Mouse (Mus musculus) liver, embryonic 11.5 days (tissue): ENCODE results near the gene Hoxa7. TPM values are rescaled to one million over a fixed set of nuclear protein-coding genes. Genes with fewer than 3 reads are reported as not detected.

ENCODE experiments used
- ATAC-seq: fragments of 200-750 bp; cut with Nextera tagmentation; replicated peaks from 2 replicates; pipeline ENCODE4 v1.8.0; 2017; ENCODE audit warnings: moderate number of reproducible peaks, mild to moderate bottlenecking, moderate TSS enrichment, moderate library complexity; ENCODE audit not compliant: low FRiP score
- DNase-seq: peaks from one replicate; pipeline ENCODE4 v3.0.0-alpha.2; 2017; ENCODE audit warnings: low spot score
- H3K27ac ChIP-seq: fragments of 300-500 bp; sonication (generic); 2 replicates; pipeline ENCODE4 v1.5.1; 2014; ENCODE audit warnings: mild to moderate bottlenecking, low read depth, low read length, control low read depth
- H3K27me3 ChIP-seq: fragments of 300-500 bp; sonication (generic); replicated peaks from 2 replicates; pipeline ENCODE4 v1.6.1; 2014; ENCODE audit warnings: low read length, mixed read lengths; ENCODE audit not compliant: control insufficient read depth, insufficient read depth
- H3K36me3 ChIP-seq: fragments of 300-500 bp; sonication (generic); 2 replicates; pipeline ENCODE4 v1.6.1; 2014; ENCODE audit warnings: mild to moderate bottlenecking, low read length, moderate library complexity, mixed read lengths; ENCODE audit not compliant: control insufficient read depth, insufficient read depth
- H3K4me1 ChIP-seq: fragments of 300-500 bp; sonication (generic); replicated peaks from 2 replicates; pipeline ENCODE4 v1.6.1; 2014; ENCODE audit warnings: low read length, mixed read lengths; ENCODE audit not compliant: control insufficient read depth, insufficient read depth
- H3K4me2 ChIP-seq: fragments of 300-500 bp; sonication (generic); 2 replicates; pipeline ENCODE4 v1.6.1; 2014; ENCODE audit warnings: mild to moderate bottlenecking, control low read depth, moderate library complexity
- H3K4me3 ChIP-seq: fragments of 300-500 bp; sonication (generic); 2 replicates; pipeline ENCODE4 v1.5.1; 2014; ENCODE audit warnings: low read depth, low read length, control low read depth
- H3K9ac ChIP-seq: fragments of 300-500 bp; sonication (generic); 2 replicates; pipeline ENCODE4 v1.6.1; 2014; ENCODE audit warnings: low read depth, low read length, control low read depth
- H3K9me3 ChIP-seq: fragments of 300-500 bp; sonication (generic); 2 replicates; pipeline ENCODE4 v1.6.1; 2016; ENCODE audit warnings: low read length, inconsistent platforms, mixed read lengths; ENCODE audit not compliant: control insufficient read depth
- WGBS: fragments of 180-500 bp; shearing (Covaris S2); extraction: QIAGEN DNeasy Blood & Tissue Kit; methylation state at CpG from one replicate; pipeline ENCODE4 v1.1.7; 2014; 5-methylcytosine and 5-hydroxymethylcytosine counted together
- polyA plus RNA-seq: library from polyadenylated mRNA; unstranded; fragments of >200 nt; fragmentation: Nextera tagmentation; extraction: Ambion mirVana; gene quantifications from 2 replicates; pipeline ENCODE4 v1.2.1, GENCODE M21; 2014

The Hoxa7 gene
- polyA plus RNA-seq, 1 experiment from 2014 or later: 2.7 TPM

DNA sequence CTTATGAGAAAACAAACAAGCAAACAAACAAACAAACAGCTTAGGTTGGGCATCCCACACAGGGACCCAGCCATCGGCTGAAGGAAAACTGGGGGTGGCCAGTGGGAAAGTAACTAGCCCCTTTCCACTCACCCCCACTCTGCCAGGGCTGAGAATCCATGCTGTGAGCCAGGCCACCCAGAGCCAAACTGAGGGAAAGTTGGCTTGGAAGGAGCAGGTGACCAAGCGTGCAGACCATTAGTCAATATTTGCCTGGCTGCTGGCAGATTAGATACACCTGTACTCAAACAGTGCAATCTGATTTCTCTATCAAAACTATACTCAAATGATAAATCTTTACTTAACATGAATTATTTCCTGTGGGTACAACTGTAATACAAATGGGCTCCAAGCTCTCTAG, 39.6 kb downstream of the Hoxa7 start:
- Histone ChIP-seq H3K4me1 (peaks cover 11% of the 10 kb centered on the region), H3K36me3 (no peaks in the 10 kb centered on the region), H3K4me2 (no peak overlapping the region), H3K9ac (no peak overlapping the region), H3K27me3 (peaks cover 98% of the 10 kb centered on the region), H3K9me3 (no peaks in the 10 kb centered on the region), H3K4me3 (no peak overlapping the region), H3K27ac (no peak overlapping the region)
- 39% methylated on average over 2 of the region's 2 CpGs for WGBS
- ATAC-seq (no peak), DNase-seq (no peak)

DNA sequence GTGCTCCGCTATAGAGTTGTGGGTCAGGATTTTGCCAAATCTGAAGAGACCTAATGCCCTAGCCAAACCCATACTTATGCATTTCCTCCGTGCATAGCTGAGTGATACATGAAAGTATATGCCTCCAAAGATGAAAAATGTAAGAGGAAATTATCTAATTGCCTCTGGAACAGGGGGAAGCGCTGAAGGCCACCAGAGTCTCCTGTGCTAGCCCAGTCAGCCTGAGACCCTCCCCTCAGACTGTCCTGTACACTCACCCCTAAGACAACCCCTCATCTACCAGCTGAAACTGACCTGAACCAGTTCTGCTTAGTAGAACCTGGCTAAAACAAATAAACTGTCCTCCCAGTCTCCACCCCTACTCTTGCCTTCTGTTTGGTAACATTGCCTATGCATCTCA, 40.9 kb downstream of the Hoxa7 start:
- ATAC-seq (no peak), DNase-seq (no peak)
- no peak overlapping the region for H3K9ac ChIP-seq
- peaks cover 10% of the 10 kb centered on the region for H3K4me1 ChIP-seq
- no peaks in the 10 kb centered on the region for H3K36me3 ChIP-seq
- H3K27ac ChIP-seq: no peak overlapping the region
- no peaks in the 10 kb centered on the region for H3K9me3 ChIP-seq
- no peak overlapping the region for H3K4me3 ChIP-seq
- WGBS: 24% methylated on average over 3 of the region's 3 CpGs
- H3K4me2 ChIP-seq: peak overlapping the region; percentile 64
- peaks cover 99% of the 10 kb centered on the region for H3K27me3 ChIP-seq

DNA sequence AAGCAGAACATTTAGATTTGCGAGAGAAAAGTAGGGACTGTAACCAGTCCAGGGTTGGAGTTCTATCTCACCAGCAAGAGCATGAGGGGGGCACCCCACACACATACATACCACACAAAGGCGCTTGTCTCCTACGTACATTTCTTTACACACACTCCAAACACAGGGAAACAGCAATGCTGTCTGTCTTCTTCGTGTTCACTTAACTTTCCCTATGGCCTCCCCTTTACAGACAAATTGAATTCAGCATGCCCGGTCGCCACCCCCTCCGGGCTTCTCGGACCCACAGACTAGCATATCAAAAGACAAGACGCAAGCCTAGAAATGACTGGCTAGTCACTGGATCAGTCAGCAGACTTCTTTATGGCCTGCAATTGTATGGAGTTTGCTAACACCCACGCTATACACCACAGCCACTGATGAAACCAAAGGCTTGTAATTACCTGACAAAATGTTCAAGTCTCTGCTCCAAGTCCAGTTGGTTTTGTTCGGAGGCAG, 41.4 kb downstream of the Hoxa7 start:
- Histone ChIP-seq H3K9ac (peak overlapping the region; percentile 54; the same call in 1 of the 2 replicates), H3K4me3 (peak overlapping the region; percentile 46)

DNA sequence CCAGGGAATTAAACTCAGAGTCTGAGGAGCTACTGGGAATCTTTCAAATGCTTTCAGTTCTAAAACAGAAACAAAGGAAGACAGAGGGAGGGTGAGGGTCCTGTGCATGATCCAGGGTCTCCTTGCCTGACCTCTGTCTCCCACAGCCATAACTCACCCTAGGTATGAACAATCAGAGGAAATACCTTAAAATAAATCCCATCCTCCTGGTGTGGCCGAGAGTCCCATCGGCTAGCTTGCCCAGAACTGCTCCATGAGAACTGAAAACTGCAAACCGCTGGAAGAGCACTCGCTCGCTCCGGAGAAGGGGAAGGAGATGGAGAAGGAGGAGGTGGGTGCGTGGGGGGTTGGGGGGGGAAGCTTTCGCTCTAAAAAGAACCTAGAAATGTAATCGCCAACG, 42.0 kb downstream of the Hoxa7 start:
- 6% methylated on average over 10 of the region's 10 CpGs for WGBS
- Histone ChIP-seq H3K36me3 (no peaks in the 10 kb centered on the region), H3K4me3 (peak overlapping the region; percentile 46), H3K4me2 (peak overlapping the region; percentile 64), H3K27me3 (peaks cover 99% of the 10 kb centered on the region), H3K27ac (peak overlapping the region; percentile 79; the same call in 1 of the 2 replicates), H3K4me1 (peaks cover 9% of the 10 kb centered on the region), H3K9ac (peak overlapping the region; percentile 54), H3K9me3 (no peaks in the 10 kb centered on the region)
- no peak for DNase-seq
- no peak for ATAC-seq

More for the DNA sequence above, 41.4 kb downstream of the Hoxa7 start:
- peak overlapping the region; percentile 79; the same call in 1 of the 2 replicates for H3K27ac ChIP-seq
- no peak for DNase-seq
- peak overlapping the region; percentile 64 for H3K4me2 ChIP-seq
- no peak for ATAC-seq
- WGBS: 11% methylated on average over 11 of the region's 11 CpGs
- H3K4me1 ChIP-seq: peaks cover 9% of the 10 kb centered on the region
- H3K27me3 ChIP-seq: peaks cover 99% of the 10 kb centered on the region
- no peaks in the 10 kb centered on the region for H3K9me3 ChIP-seq
- H3K36me3 ChIP-seq: no peaks in the 10 kb centered on the region

DNA sequence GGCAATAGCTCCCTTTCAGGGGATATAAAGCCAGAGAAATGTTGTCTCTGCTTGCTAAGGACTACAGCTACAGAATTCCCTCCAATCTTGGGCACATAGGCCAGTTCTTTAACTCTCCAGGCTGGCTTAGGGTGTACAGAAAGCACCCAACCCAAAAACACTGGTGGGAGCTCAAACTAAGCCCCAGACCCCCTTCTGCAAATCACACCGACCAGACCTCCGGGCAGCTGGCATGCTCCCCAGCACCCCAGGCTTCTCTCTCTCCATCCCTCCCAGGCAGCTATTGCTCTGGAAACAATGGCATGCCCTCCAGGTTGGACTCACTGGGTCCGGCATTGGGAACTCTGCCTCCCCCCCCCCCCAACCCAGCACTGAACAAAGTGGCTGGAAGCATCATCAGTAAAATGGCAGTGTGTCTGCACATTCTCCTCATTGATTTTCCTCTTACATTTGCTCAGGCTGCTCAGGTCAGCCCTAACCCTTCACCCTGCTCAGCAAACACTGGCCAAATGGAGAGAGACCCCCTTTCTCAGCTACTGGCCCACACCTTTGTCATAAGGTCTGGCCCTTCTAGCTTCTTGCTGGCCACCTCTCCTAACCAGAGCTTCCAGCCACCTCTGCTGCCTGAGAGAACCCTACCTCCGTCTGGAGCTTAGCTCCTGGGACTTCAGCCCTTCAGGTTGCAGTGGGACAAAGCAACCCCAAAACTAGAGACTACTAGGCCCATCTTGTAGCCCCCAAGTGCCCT, 42.6 kb downstream of the Hoxa7 start:
- Histone ChIP-seq H3K27ac (peak overlapping the region; percentile 79), H3K36me3 (no peaks in the 10 kb centered on the region), H3K9me3 (no peaks in the 10 kb centered on the region), H3K9ac (peak overlapping the region; percentile 54), H3K27me3 (peaks cover 98% of the 10 kb centered on the region), H3K4me3 (peak overlapping the region; percentile 46), H3K4me2 (peak overlapping the region; percentile 64), H3K4me1 (peaks cover 8% of the 10 kb centered on the region)
- ATAC-seq: no peak
- WGBS: 6% methylated on average over 4 of the region's 4 CpGs
- DNase-seq: no peak

DNA sequence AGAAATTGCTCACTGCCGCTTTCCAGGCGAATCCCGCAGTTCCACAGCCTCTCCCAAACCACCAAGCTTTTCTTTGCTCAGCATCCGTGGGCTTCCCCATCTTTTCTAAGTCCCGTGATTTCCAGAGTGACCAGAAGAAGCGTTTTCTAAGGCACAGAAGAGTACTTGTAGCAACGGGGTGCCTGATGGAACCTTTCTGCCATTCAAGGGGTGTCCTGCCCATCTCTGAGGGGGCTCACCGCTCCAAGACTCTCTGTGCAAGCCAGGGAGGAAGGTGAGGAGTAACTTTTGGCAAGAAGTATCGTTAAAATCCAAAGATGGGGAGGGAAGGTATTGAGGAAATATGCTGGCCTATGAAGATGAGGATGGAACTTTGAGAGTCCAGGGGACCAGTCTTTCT, 43.8 kb downstream of the Hoxa7 start:
- DNase-seq (no peak), ATAC-seq (no peak)
- Histone ChIP-seq H3K4me1 (peaks cover 4% of the 10 kb centered on the region; the same call in 1 of the 2 replicates), H3K36me3 (no peaks in the 10 kb centered on the region), H3K4me2 (peak overlapping the region; percentile 64), H3K9me3 (no peaks in the 10 kb centered on the region), H3K9ac (peak overlapping the region; percentile 68), H3K4me3 (peak overlapping the region; percentile 46), H3K27me3 (peaks cover 97% of the 10 kb centered on the region), H3K27ac (peak overlapping the region; percentile 84)
- WGBS: 7% methylated on average over 9 of the region's 9 CpGs

DNA sequence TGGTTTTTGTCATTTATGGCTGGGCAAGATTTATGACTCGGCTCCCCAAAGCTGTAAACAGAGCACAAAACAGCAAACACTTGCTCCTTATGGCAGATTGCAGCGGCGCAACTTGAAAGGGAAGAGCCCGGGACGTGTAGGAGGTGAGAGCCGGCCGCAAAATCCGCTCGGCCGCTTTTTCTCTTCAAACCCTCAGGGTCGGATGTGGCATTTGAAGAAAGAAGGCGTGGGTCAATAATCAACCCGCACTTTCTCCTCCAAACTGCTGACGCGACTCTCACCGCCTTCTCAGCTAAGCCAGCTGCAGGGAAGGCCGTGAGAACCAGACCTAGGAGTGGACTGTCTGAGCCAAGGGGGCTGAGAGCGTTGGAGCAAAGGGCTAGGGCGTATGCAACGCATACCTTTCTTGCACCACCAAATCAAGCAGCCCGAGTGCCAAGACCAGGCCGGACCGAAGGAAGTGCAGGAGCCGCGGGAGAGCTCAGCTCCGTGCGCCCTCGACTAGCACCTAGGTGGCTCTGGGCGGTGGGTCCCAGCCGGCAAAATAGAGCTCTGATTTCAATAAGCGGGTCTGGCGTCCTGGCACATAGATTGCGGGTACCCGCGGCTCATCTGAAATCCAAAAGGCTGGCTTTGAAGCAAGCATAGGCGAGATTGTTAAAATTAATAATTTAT, 44.5 kb downstream of the Hoxa7 start, which contains the start of gene 5730596B20Rik:
Gene 5730596B20Rik, plus strand, starts transcription at position 438 of the 675 bp plus-strand sequence.
- DNase-seq (no peak), ATAC-seq (no peak)
- Histone ChIP-seq H3K9me3 (no peaks in the 10 kb centered on the region), H3K4me2 (peak within 1 kb of the TSS; percentile 64), H3K4me1 (peaks cover 7% of the 10 kb centered on the region; the same call in 1 of the 2 replicates), H3K27ac (peak within 1 kb of the TSS; percentile 84), H3K4me3 (peak within 1 kb of the TSS; percentile 46), H3K9ac (peak within 1 kb of the TSS; percentile 68), H3K27me3 (peaks cover 99% of the 10 kb centered on the region), H3K36me3 (no peaks in the 10 kb centered on the region)
- under 1% methylated on average over 36 of the region's 36 CpGs for WGBS

DNA sequence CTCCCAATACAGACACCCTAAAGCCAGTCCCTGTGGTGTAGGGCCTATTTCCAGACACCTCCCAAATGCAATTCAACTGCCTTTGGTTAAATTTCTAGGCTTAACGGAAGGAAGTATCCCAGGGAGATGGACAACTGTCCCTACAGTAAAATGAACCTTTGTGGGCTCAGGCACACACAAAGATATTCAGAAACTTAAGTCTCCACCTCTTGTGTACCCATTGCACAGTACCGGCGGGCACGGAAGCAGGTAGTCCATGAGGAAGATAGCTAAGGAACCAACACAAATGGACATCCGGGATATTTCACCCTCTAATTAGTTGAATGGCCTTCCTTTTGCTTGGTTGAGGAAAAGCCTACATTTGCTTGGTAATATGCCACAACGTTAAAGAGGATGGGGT, 45.3 kb downstream of the Hoxa7 start:
- WGBS: 2% methylated on average over 6 of the region's 6 CpGs
- peak overlapping the region; percentile 84 for H3K27ac ChIP-seq
- peak overlapping the region; percentile 68 for H3K9ac ChIP-seq
- H3K4me2 ChIP-seq: peak overlapping the region; percentile 64
- ATAC-seq (no peak), DNase-seq (no peak)
- H3K4me3 ChIP-seq: peak overlapping the region; percentile 46
- H3K36me3 ChIP-seq: no peaks in the 10 kb centered on the region
- H3K27me3 ChIP-seq: peaks cover 99% of the 10 kb centered on the region
- no peaks in the 10 kb centered on the region for H3K9me3 ChIP-seq
- H3K4me1 ChIP-seq: peaks cover 5% of the 10 kb centered on the region; the same call in 1 of the 2 replicates
